Mouse (Mus musculus) skeletal muscle tissue, adult 2 months (tissue): ENCODE data around the gene Fpr-rs4.
"Not testable (repeated sequence)": the region's sequence is repeated elsewhere in the genome, so short reads cannot be mapped to it uniquely, and the experiment has no call there.

Experiments used
- DNase-seq: peaks from one replicate; pipeline ENCODE4 v3.0.0-alpha.2; 2012; ENCODE audit warnings: low read depth, low spot score

The Fpr-rs4 gene

DNA sequence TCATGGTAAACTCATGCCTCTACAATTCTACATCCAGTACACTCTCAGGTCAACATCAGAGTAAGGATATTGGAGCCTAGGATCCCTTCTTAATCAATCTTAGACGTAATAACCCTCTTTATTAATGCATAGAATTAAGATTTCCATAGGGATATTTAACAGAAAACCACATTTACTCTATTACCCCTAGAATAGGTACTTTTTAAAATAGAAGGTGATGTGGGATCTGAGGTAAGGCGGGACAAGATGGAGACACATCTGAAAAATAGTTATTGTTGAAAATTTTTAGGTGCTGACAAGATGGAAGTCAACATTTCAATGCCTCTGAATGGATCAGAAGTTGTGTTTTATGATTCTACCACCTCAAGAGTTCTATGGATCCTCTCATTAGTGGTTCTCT lies at the start of gene Fpr-rs4:
Gene Fpr-rs4, plus strand, starts transcription at position 301 of the 400 bp plus-strand sequence.
- DNase-seq, result no peak

GRCm38 (mm10) chr17:17973443-17973842 lies 48.1 kb upstream of the Fpr-rs4 start:
- DNase-seq, result no peak

- DNase-seq, result not testable (repeated sequence)
These were observed 40.3 kb upstream of the Fpr-rs4 start for GRCm38 (mm10) chr17:17981232-17981631.

- no peak for DNase-seq
These were observed 16.8 kb upstream of the Fpr-rs4 start for GRCm38 (mm10) chr17:18004752-18005151.

- DNase-seq, result no peak
These were observed 27.6 kb downstream of the Fpr-rs4 start, which contains the start of gene Vmn2r124 for GRCm38 (mm10) chr17:18049124-18049523. Gene Vmn2r124, plus strand, starts transcription at chr17:18049424.
